Mouse (Mus musculus) left cerebral cortex, postnatal 25 days (tissue): ENCODE measurements around the gene H1foo. TPM values are rescaled to one million over a fixed set of nuclear protein-coding genes. Genes with fewer than 3 reads are reported as not detected.

Experiments used
- DNase-seq, 2 experiments: peaks; one replicate each; pipeline ENCODE4 v3.0.0; 2022; ENCODE audit warnings: low spot score in 2 of 2, mixed read lengths in 1 of 2
- intact Hi-C: fragments of 180-260 bp; cut with DNase I; formaldehyde crosslinking; loops from one replicate; pipeline ENCODE4 v1.15.1; 2025
- total RNA-seq, 2 experiments: library from RNA; stranded (reverse); gene quantifications; 2 replicates each; pipeline ENCODE4 v1.2.3; 2021

H1foo gene
- total RNA-seq, 2 experiments from 2014 or later: not detected

- intact Hi-C loops: no loop called here
- DNase-seq: no peak
These were observed 33.1 kb downstream of the H1foo start for GRCm38 (mm10) chr6:115977810-115978209.

GRCm38 (mm10) chr6:115978596-115978995 is 33.9 kb downstream of the H1foo start:
- intact Hi-C loops: no loop called here

GRCm38 (mm10) chr6:115982889-115983288 is 38.2 kb downstream of the H1foo start:
- intact Hi-C loops: no loop called here
- DNase-seq: no peak

More at GRCm38 (mm10) chr6:115978596-115978995, 33.9 kb downstream of the H1foo start:
- DNase-seq: no peak

- no peak for DNase-seq
- intact Hi-C loops: no loop called here
These were observed 38.7 kb downstream of the H1foo start for GRCm38 (mm10) chr6:115983306-115984038.

- intact Hi-C loops: no loop called here
- DNase-seq: no peak
These were observed 39.8 kb downstream of the H1foo start for GRCm38 (mm10) chr6:115984580-115984979.

GRCm38 (mm10) chr6:115985622-115986021 is 40.9 kb downstream of the H1foo start:
- intact Hi-C loops: no loop called here
- DNase-seq: no peak

GRCm38 (mm10) chr6:115986472-115987095 is 41.8 kb downstream of the H1foo start:
- intact Hi-C loops: no loop called here
- DNase-seq: no peak

GRCm38 (mm10) chr6:115987096-115987747 is 42.5 kb downstream of the H1foo start:
- intact Hi-C loops: no loop called here
- DNase-seq: no peak

- DNase-seq: no peak
- intact Hi-C loops: no loop called here
These were observed 44.3 kb downstream of the H1foo start for GRCm38 (mm10) chr6:115989032-115989431.

GRCm38 (mm10) chr6:115989607-115990006 is 44.9 kb downstream of the H1foo start:
- intact Hi-C loops: loop anchor here (2.0 to 5.0 kb wide), 2 partner anchors 75 to 137 kb away; partner anchors contain the start of genes Ift122 and Mbd4

GRCm38 (mm10) chr6:115990056-115990455 is 45.3 kb downstream of the H1foo start:
- intact Hi-C loops: loop anchor here (2.0 to 5.0 kb wide), 2 partner anchors 75 to 138 kb away; partner anchors contain the start of genes Ift122 and Mbd4
- DNase-seq: peak in 1 of 2 experiments; percentile 77

More at GRCm38 (mm10) chr6:115989607-115990006, 44.9 kb downstream of the H1foo start:
- peak; percentile 59 to 82 for DNase-seq

GRCm38 (mm10) chr6:115990479-115990878 is 45.7 kb downstream of the H1foo start:
- DNase-seq: no peak
- intact Hi-C loops: loop anchor here (2.0 to 5.0 kb wide), 2 partner anchors 76 to 138 kb away; partner anchors contain the start of genes Ift122 and Mbd4

GRCm38 (mm10) chr6:115991108-115991880 is 46.6 kb downstream of the H1foo start:
- no peak for DNase-seq
- intact Hi-C loops: loop anchor here (2.0 to 5.0 kb wide), 2 partner anchors 76 to 139 kb away; partner anchors contain the start of genes Ift122 and Mbd4

- no peak for DNase-seq
- intact Hi-C loops: loop anchor here (2.0 to 5.0 kb wide), 2 partner anchors 77 to 140 kb away; partner anchors contain the start of genes Ift122 and Mbd4
These were observed 47.3 kb downstream of the H1foo start for GRCm38 (mm10) chr6:115991881-115992620.

GRCm38 (mm10) chr6:115992981-115993380 is 48.2 kb downstream of the H1foo start:
- no peak for DNase-seq
- intact Hi-C loops: loop anchor here (5.0 kb wide), 1 partner anchor 141 kb away; the partner anchor contains the start of genes Ift122 and Mbd4

GRCm38 (mm10) chr6:115993463-115994145 is 48.9 kb downstream of the H1foo start:
- intact Hi-C loops: loop anchor here (2.0 to 5.0 kb wide), 2 partner anchors 93 to 141 kb away; partner anchors contain the start of genes Ift122 and Mbd4
- DNase-seq: no peak

- no peak for DNase-seq
- intact Hi-C loops: loop anchor here (2.0 to 5.0 kb wide), 2 partner anchors 94 to 142 kb away; partner anchors contain the start of genes Ift122 and Mbd4
These were observed 49.6 kb downstream of the H1foo start for GRCm38 (mm10) chr6:115994146-115994876.
